Mouse (Mus musculus): ENCODE results near the gene Ralgapa1. TPM values are rescaled to one million over a fixed set of nuclear protein-coding genes. Genes with fewer than 3 reads are reported as not detected.

Gene Ralgapa1
- polyA plus RNA-seq (2014; fragmentation: Illumina TruSeq; extraction: RNeasy Lipid Tissue Mini Kit (QIAGEN cat#74804)): 101 TPM

GRCm38 (mm10) chr12:55820661-55821314, at the start of gene Ralgapa1:
Ralgapa1 (minus strand) TSS chr12:55821167.

DNA sequence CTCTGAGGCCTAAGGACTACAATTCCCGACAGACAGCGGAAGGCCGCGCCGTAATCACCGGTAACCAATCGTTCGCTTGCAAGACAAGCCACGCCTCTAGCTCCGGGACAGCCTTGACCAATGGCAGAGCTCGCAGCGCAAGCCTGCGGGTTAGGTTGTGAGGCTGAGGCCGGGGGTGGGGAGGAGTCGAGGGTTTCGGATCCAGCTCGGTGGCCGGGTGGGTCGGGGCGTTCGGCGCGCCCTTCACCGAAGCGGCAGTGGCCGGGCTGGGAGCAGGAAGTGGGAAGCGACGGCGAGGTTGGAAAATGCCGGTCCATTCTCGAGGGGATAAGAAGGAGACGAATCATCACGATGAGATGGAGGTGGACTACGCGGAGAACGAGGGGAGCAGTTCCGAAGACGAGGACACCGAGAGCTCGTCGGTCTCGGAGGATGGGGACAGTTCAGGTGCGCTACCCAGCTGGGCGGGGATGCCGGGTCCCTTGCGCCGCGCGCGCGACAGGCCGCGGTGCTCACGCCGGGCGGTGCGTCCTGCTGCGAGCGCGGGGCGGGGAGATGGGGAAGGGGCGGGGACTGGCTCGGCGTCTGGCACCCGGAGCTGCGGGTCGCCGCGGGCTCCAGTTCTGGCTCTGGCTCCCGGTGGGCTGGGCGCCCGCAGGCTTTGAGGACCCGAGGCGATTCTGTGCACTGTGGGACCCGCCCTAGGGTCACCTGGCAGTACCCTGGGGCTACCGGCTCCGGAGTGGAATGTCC, 15.4 kb upstream of the Ralgapa1 start, which contains the start of gene Brms1l:
Gene Brms1l, plus strand, starts transcription at position 126 of the 753 bp plus-strand sequence.

GRCm38 (mm10) chr12:55598887-55599561, 221.9 kb downstream of the Ralgapa1 start, which contains the start of gene Insm2:
Insm2 (plus strand) TSS chr12:55599427.

DNA sequence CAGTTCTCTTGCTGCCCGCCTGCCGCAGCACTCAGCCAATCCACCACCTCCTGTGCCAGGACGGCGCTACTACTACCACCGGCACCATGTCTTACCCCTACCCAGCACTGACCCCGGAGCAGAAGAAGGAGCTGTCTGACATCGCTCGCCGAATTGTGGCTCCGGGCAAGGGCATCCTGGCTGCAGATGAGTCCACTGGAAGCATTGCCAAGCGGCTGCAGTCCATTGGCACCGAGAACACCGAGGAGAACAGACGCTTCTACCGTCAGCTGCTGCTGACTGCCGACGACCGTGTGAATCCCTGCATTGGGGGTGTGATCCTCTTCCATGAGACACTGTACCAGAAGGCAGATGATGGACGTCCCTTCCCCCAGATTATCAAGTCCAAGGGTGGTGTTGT, 255.8 kb downstream of the Ralgapa1 start, which contains the start of gene Aldoart2:
Gene Aldoart2, plus strand, starts transcription at position 34 of the 400 bp plus-strand sequence.

Other genes with a start within 250 kb of the Ralgapa1 start
- not detected for gene Insm2, start 221.7 kb downstream of the Ralgapa1 start, polyA plus RNA-seq (2014; fragmentation: Illumina TruSeq; extraction: RNeasy Lipid Tissue Mini Kit (QIAGEN cat#74804))
- 74.3 TPM for gene Brms1l, start 15.2 kb upstream of the Ralgapa1 start, polyA plus RNA-seq (2014; fragmentation: Illumina TruSeq; extraction: RNeasy Lipid Tissue Mini Kit (QIAGEN cat#74804))